Mouse (Mus musculus) liver, adult 2 months (tissue): ENCODE measurements around the gene Elavl1.

Experiments used
- CTCF ChIP-seq: fragments of 200-500 bp; IDR thresholded peaks from 2 replicates; pipeline ENCODE4 v1.5.1; 2011; ENCODE audit warnings: low read depth, low read length, control low read depth
- POLR2A ChIP-seq: fragments of 200-500 bp; IDR thresholded peaks from 2 replicates; pipeline ENCODE4 v1.6.1; 2011; ENCODE audit warnings: low read length, control low read depth; ENCODE audit not compliant: insufficient read depth; ENCODE audit errors: extremely low read depth

DNA sequence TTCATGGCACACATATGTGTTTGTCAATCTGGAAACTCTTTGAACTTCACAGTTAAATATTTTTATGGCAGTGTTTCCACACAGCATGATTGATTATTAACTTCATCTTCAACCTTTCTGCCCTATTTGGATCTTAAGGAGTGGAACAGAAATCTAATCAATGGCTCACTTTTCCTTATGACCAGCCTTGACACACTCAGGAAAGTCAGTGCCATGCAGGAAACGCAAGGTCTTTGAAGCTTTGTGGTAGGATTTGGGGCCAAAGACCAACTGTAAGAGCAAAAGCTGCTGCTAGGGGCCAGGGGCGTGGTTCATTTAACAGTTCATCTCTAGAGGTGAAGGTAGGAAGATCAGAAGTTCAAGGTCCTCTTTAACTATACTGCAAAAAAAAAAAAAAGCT is 35.7 kb upstream of the Elavl1 start:
- no peak for TF ChIP-seq CTCF
- no peak for TF ChIP-seq POLR2A
